Mouse (Mus musculus) C2C12 (cell line): ENCODE measurements around the gene Phf13. TPM values are rescaled to one million over a fixed set of nuclear protein-coding genes. Genes with fewer than 3 reads are reported as not detected.

ENCODE experiments used
- H3K27me3 ChIP-seq: one replicate; pipeline ENCODE4 v1.6.1; 2011; ENCODE audit not compliant: control insufficient read depth, insufficient read depth, insufficient read length
- H3K36me3 ChIP-seq: one replicate; pipeline ENCODE4 v1.6.1; 2011; ENCODE audit not compliant: control insufficient read depth, insufficient read depth
- H3K4me3 ChIP-seq: one replicate; pipeline ENCODE4 v1.5.1; 2011; ENCODE audit warnings: mild to moderate bottlenecking, control low read depth; ENCODE audit not compliant: poor library complexity, insufficient read depth, severe bottlenecking
- H3K79me2 ChIP-seq: one replicate; pipeline ENCODE4 v1.6.1; 2011; ENCODE audit not compliant: control insufficient read depth, insufficient read depth
- H3K79me3 ChIP-seq: one replicate; pipeline ENCODE4 v1.6.1; 2011; ENCODE audit warnings: low read depth, control low read depth
- H3ac ChIP-seq: one replicate; pipeline ENCODE3; 2011; ENCODE audit warnings: low read depth; ENCODE audit not compliant: control insufficient read depth, insufficient read length
- CEBPB ChIP-seq: IDR thresholded peaks from one replicate; pipeline ENCODE4 v1.6.1; 2011; ENCODE audit warnings: low read depth, mild to moderate bottlenecking, control low read depth, moderate library complexity
- CTCF ChIP-seq: IDR thresholded peaks from one replicate; pipeline ENCODE4 v1.5.1; 2011; ENCODE audit not compliant: control insufficient read depth, insufficient read depth, insufficient read length
- FOSL1 ChIP-seq: IDR thresholded peaks from one replicate; pipeline ENCODE4 v1.8.0; 2011; ENCODE audit warnings: mild to moderate bottlenecking, low read length; ENCODE audit not compliant: poor library complexity, insufficient read depth, severe bottlenecking
- MAX ChIP-seq: IDR thresholded peaks from one replicate; pipeline ENCODE4 v1.6.1; 2011; ENCODE audit warnings: mild to moderate bottlenecking, control low read depth
- MYOD1 ChIP-seq: IDR thresholded peaks from one replicate; pipeline ENCODE4 v1.6.1; 2011; ENCODE audit warnings: low read depth; ENCODE audit not compliant: control insufficient read depth, insufficient read length
- MYOG ChIP-seq: IDR thresholded peaks from one replicate; pipeline ENCODE4 v1.6.1; 2011; ENCODE audit not compliant: control insufficient read depth, insufficient read length; ENCODE audit errors: extremely low read depth
- USF1 ChIP-seq: IDR thresholded peaks from one replicate; pipeline ENCODE4 v1.6.1; 2011; ENCODE audit warnings: low read depth, mild to moderate bottlenecking, control low read depth, moderate library complexity
- polyA plus RNA-seq: library from polyadenylated mRNA; unstranded; fragments of >200 nt; fragmentation: generic; extraction: Trizol; gene quantifications from one replicate; pipeline ENCODE4 v1.2.1, GENCODE M21; 2012; ENCODE audit warnings: missing spikeins

Phf13 gene
- polyA plus RNA-seq, 1 experiment, result 18.8 TPM

- TF ChIP-seq MAX, result no peak
- no peak for TF ChIP-seq CTCF
- no peak for TF ChIP-seq MYOG
- no peak for TF ChIP-seq FOSL1
- TF ChIP-seq CEBPB, result no peak
- TF ChIP-seq MYOD1, result no peak
- no peak for TF ChIP-seq USF1
- Histone ChIP-seq H3K36me3 (peaks cover 47% of the 10 kb centered on the region), H3K79me3 (peaks cover 47% of the 10 kb centered on the region)
These were observed 14.7 kb upstream of the Phf13 start for GRCm38 (mm10) chr4:152010707-152011134.

GRCm38 (mm10) chr4:152010091-152010706, 14.1 kb upstream of the Phf13 start:
- no peaks in the 10 kb centered on the region for H3K27me3 ChIP-seq
- H3K4me3 ChIP-seq, result peak overlapping the region; percentile 79
- peaks cover 42% of the 10 kb centered on the region for H3K36me3 ChIP-seq
- H3K79me2 ChIP-seq, result peaks cover 64% of the 10 kb centered on the region
- H3ac ChIP-seq, result peak overlapping the region; percentile 81
- TF ChIP-seq FOSL1, result peak; percentile 43
- no peak for TF ChIP-seq CTCF
- peak; percentile 92 for TF ChIP-seq USF1
- peak; percentile 79 for TF ChIP-seq MAX
- peak; percentile 28 for TF ChIP-seq CEBPB
- peaks cover 47% of the 10 kb centered on the region for H3K79me3 ChIP-seq

More at GRCm38 (mm10) chr4:152010707-152011134, 14.7 kb upstream of the Phf13 start:
- peaks cover 70% of the 10 kb centered on the region for H3K79me2 ChIP-seq
- peak overlapping the region; percentile 81 for H3ac ChIP-seq
- H3K4me3 ChIP-seq, result peak overlapping the region; percentile 79
- no peaks in the 10 kb centered on the region for H3K27me3 ChIP-seq

GRCm38 (mm10) chr4:152009076-152010051, 13.3 kb upstream of the Phf13 start:
- H3K36me3 ChIP-seq, result peaks cover 34% of the 10 kb centered on the region
- H3K4me3 ChIP-seq, result peak overlapping the region; percentile 79
- peak overlapping the region; percentile 78 for H3ac ChIP-seq
- H3K79me3 ChIP-seq, result peaks cover 47% of the 10 kb centered on the region
- TF ChIP-seq MAX (peak; percentile 47), CEBPB (no peak), MYOD1 (peak; percentile 41), USF1 (no peak)
- peaks cover 56% of the 10 kb centered on the region for H3K79me2 ChIP-seq
- no peaks in the 10 kb centered on the region for H3K27me3 ChIP-seq

GRCm38 (mm10) chr4:152008622-152009075, 12.6 kb upstream of the Phf13 start, which contains the start of gene Klhl21:
Gene Klhl21 (plus strand): TSS chr4:152008803.
- peaks cover 40% of the 10 kb centered on the region for H3K79me3 ChIP-seq
- no peaks in the 10 kb centered on the region for H3K27me3 ChIP-seq
- TF ChIP-seq USF1 (no peak), CEBPB (no peak), FOSL1 (no peak), MYOD1 (peak; percentile 34), MYOG (no peak), MAX (no peak)
- H3K36me3 ChIP-seq, result peaks cover 27% of the 10 kb centered on the region
- peak within 1 kb of the TSS; percentile 78 for H3ac ChIP-seq
- peaks cover 49% of the 10 kb centered on the region for H3K79me2 ChIP-seq
- H3K4me3 ChIP-seq, result peak within 1 kb of the TSS; percentile 79

- peak overlapping the region; percentile 50 for H3ac ChIP-seq
- H3K79me3 ChIP-seq, result peaks cover 34% of the 10 kb centered on the region
- peaks cover 44% of the 10 kb centered on the region for H3K79me2 ChIP-seq
- peaks cover 24% of the 10 kb centered on the region for H3K36me3 ChIP-seq
- peak overlapping the region; percentile 79 for H3K4me3 ChIP-seq
- no peaks in the 10 kb centered on the region for H3K27me3 ChIP-seq
- TF ChIP-seq CTCF, result no peak
- no peak for TF ChIP-seq FOSL1
- TF ChIP-seq CEBPB, result no peak
- no peak for TF ChIP-seq USF1
- TF ChIP-seq MAX, result no peak
These were observed 12.1 kb upstream of the Phf13 start for GRCm38 (mm10) chr4:152008148-152008500.
